Mouse (Mus musculus) cerebellum, postnatal 25 days (tissue): ENCODE measurements around the gene Tas2r105.

ENCODE experiments used
- DNase-seq, 2 experiments: peaks; one replicate each; pipeline ENCODE4 v3.0.0; 2021; ENCODE audit warnings: mixed read lengths in 2 of 2

Tas2r105 gene

GRCm38 (mm10) chr6:131687395-131687794 is at the start of gene Tas2r105:
Gene Tas2r105, minus strand, starts transcription at chr6:131687495.
- DNase-seq: no peak

GRCm38 (mm10) chr6:131712803-131713202 is 25.5 kb upstream of the Tas2r105 start:
- no peak for DNase-seq

GRCm38 (mm10) chr6:131689963-131690362 is 2.7 kb upstream of the Tas2r105 start, which contains the start of gene Tas2r114:
Gene Tas2r114, minus strand, starts transcription at chr6:131690063.
- DNase-seq: no peak

- DNase-seq: no peak
Observed at GRCm38 (mm10) chr6:131685644-131686043, 1.7 kb downstream of the Tas2r105 start, which contains the start of gene Tas2r104. Gene Tas2r104, minus strand, starts transcription at chr6:131685744.

- no peak for DNase-seq
Observed at GRCm38 (mm10) chr6:131678786-131679185, 8.5 kb downstream of the Tas2r105 start, which contains the start of gene Tas2r106. Gene Tas2r106, minus strand, starts transcription at chr6:131678886.

- no peak for DNase-seq
Observed at GRCm38 (mm10) chr6:131660049-131660448, 27.2 kb downstream of the Tas2r105 start, which contains the start of gene Tas2r107. Gene Tas2r107, minus strand, starts transcription at chr6:131660149.
